Mouse (Mus musculus): ENCODE measurements around the gene Cfl2. TPM values are rescaled to one million over a fixed set of nuclear protein-coding genes. Genes with fewer than 3 reads are reported as not detected.
"Not testable (repeated sequence)": the region's sequence is repeated elsewhere in the genome, so short reads cannot be mapped to it uniquely, and the experiment has no call there.

Cfl2 gene
- polyA plus RNA-seq (2015; fragmentation: Nextera tagmentation; extraction: Ambion mirVana) = 178 and 182 TPM in 2 replicates

DNA sequence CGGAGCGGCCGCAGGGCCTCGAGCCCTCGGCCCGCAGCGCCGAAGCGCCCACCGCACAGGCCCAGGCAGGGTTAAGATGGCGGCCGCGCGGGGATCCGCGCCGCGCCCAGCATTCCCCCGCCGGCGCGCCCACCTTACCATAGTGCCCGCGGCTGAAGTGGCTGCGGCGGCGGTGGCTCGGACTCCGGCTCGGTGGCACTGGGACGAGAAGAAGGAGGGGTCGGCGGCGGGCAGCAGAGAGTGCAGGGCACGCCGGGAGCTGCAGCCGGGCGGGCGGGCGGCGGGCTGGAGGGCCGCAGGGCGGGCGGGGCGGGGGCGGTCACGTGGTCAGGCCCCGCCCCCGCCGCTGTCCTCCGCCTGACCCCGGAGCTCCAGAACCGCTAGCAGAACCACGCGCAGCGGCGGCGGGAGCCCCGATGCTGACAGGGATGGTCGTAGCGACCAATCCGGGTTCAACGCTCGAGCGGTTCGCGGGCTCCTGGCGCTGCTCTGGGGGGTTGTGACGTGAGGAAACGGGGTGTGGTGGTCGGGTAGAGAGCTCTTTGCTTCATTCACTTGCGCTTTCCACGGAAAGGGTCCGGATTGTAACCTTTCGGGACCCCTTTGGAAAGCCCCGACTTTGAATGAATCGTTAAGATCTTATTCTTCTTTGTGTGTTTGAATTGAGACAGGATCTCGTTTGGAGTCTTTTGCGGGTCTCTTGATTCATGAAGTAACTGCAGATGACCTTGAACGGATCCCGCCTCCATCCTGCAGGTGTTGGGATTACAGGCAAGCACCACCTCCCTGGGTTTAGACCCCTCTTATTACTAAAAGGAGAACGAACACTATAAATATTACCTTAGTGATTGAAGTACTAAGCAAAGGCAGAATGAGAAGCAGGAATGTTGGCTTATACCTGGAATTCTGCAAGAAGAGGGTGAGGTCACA, at the start of gene Cfl2:
Gene Cfl2 (minus strand): TSS at position 272 of the 930 bp plus-strand sequence.
- peak within 1 kb of the TSS; percentile 71 for H3K4me2 ChIP-seq
- peaks cover 15% of the 10 kb centered on the region for H3K36me3 ChIP-seq
- ATAC-seq (ENCODE audit: borderline replicate concordance, extremely low read depth, low FRiP score, low TSS enrichment) = peak; percentile 94
- WGBS = under 1% methylated on average over 41 of the region's 82 CpGs
- H3K4me3 ChIP-seq = peak within 1 kb of the TSS; percentile 84
- H3K4me1 ChIP-seq = peaks cover 17% of the 10 kb centered on the region
- peak within 1 kb of the TSS; percentile 99 for H3K9ac ChIP-seq
- H3K27me3 ChIP-seq = no peaks in the 10 kb centered on the region
- H3K27ac ChIP-seq = peak within 1 kb of the TSS; percentile 98
- no peaks in the 10 kb centered on the region for H3K9me3 ChIP-seq

DNA sequence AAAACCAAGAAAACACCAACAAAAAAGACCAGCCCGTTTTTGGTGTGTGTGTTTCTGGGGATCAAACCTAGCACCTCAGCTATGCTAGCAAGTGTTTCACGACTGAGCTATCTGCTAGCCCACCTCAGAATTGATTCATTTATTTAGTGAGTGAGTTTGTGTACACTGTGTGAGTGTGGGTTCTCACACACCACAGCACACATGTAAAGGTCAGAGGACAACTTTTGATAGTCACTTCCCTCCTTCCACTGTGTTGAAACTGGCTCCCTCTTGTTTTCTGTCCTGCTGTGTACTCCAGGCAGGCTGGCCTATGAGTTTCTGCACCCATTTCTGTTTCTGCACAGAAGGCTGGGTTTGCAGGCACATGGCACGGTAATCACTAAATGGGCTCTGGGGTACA, 47.7 kb upstream of the Cfl2 start:
- ATAC-seq (ENCODE audit: borderline replicate concordance, extremely low read depth, low FRiP score, low TSS enrichment) = no peak
- no peak overlapping the region for H3K27ac ChIP-seq
- H3K4me1 ChIP-seq = no peaks in the 10 kb centered on the region
- H3K27me3 ChIP-seq = no peaks in the 10 kb centered on the region
- no peak overlapping the region for H3K4me2 ChIP-seq
- no peaks in the 10 kb centered on the region for H3K9me3 ChIP-seq
- H3K4me3 ChIP-seq = no peak overlapping the region
- H3K36me3 ChIP-seq = peaks cover 42% of the 10 kb centered on the region
- H3K9ac ChIP-seq = no peak overlapping the region
- WGBS = 78% methylated on average over 3 of the region's 3 CpGs

DNA sequence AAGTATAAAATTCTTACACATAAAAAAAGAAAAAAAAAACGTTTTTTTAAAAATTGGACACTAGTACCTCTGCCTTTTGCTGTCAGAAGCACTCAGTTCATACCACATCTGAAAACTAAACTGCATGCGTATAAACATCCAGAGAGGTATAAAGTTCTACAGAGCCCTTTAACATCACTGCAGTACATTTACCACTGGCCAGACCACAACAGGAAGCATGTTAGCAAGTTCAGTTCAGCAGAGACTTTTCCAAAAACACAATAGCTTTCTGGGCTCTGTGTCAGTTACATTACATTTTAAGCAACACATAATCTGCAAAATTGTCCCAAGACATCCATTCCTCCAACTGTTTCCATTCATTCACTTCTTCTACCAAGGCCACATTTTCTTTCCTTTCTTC, 29.9 kb upstream of the Cfl2 start:
- H3K4me3 ChIP-seq; H3K9ac ChIP-seq; H3K4me1 ChIP-seq; H3K9me3 ChIP-seq; H3K4me2 ChIP-seq; H3K27ac ChIP-seq; H3K27me3 ChIP-seq; ATAC-seq (ENCODE audit: borderline replicate concordance, extremely low read depth, low FRiP score, low TSS enrichment): not testable (repeated sequence)
- 59% methylated on average over 2 of the region's 2 CpGs for WGBS
- peaks cover 18% of the 10 kb centered on the region for H3K36me3 ChIP-seq

DNA sequence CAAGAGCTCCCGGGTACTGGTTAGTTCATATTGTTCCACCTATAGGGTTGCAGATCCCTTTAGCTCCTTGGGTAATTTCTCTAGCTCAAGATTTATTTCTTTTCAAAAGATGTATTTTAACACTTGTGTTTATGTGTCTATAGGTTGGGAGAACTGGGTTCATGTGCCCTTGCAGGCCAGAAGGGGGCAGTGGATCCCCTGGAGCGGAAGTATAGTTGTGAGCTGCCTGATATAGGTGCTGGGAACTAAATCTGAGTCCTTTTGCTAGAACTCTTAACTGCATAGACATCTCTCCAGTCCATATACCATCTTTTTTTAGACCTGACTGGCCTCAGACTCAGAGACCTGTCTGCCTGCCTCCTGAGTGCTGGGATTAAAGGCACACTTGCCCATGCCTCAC, 27.7 kb upstream of the Cfl2 start:
- Histone ChIP-seq H3K27me3 (no peaks in the 10 kb centered on the region), H3K4me1 (no peaks in the 10 kb centered on the region), H3K9me3 (no peaks in the 10 kb centered on the region), H3K27ac (no peak overlapping the region), H3K4me2 (no peak overlapping the region), H3K4me3 (no peak overlapping the region), H3K9ac (no peak overlapping the region), H3K36me3 (peaks cover 3% of the 10 kb centered on the region; the same call in 1 of the 2 replicates)
- 94% methylated on average over 2 of the region's 2 CpGs for WGBS
- no peak for ATAC-seq (ENCODE audit: borderline replicate concordance, extremely low read depth, low FRiP score, low TSS enrichment)

DNA sequence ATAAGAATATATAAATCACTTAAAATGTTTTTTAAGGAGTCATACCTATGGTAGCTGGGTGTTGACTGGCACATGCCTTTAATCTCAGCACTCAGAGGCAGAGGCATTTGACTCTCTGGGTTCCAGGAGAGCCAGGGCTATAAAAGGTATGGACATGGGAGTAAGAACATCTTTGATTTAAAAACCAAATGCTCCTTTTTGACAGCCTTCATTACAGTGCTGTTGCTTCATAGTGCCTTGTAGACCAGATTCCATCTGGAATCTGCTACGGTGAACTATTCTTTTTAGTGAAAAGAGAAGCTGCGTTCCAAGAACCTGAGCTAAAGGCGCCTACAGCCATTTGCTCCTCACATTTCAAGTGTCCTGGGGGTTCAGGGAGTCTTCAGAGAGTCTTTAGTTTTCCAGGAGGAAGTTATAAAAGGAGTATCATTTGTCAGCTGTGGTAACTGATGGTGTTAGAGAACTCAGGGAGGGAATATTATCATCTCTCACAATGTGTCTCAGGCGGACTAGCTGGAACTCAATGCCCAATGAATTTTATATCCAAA, 25.0 kb upstream of the Cfl2 start:
- H3K27ac ChIP-seq = no peak overlapping the region
- no peaks in the 10 kb centered on the region for H3K4me1 ChIP-seq
- 73% methylated on average over 4 of the region's 4 CpGs for WGBS
- H3K4me2 ChIP-seq = no peak overlapping the region
- no peaks in the 10 kb centered on the region for H3K27me3 ChIP-seq
- no peaks in the 10 kb centered on the region for H3K9me3 ChIP-seq
- no peak overlapping the region for H3K4me3 ChIP-seq
- H3K9ac ChIP-seq = no peak overlapping the region
- ATAC-seq (ENCODE audit: borderline replicate concordance, extremely low read depth, low FRiP score, low TSS enrichment) = no peak
- H3K36me3 ChIP-seq = no peaks in the 10 kb centered on the region

DNA sequence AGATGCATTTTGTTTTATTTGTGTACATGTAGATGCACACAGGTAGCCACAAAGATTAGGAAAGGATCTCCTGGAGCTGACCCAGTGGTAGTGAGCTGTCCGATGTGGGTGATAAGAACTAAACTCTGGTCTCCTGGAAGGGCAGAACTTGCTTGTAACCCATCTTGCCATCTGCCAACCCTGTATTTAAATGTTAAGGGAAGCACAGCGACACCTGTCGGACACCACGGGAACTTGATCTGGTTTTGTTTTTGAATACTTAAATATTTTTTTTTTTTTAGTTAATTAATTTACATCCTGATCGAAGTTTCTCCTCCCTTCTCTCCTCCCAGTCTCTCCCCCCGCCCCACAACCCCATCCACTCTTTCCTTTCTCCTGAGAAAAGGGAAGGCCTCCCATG, 17.0 kb upstream of the Cfl2 start:
- H3K9me3 ChIP-seq = no peaks in the 10 kb centered on the region
- no peak overlapping the region for H3K4me3 ChIP-seq
- H3K27me3 ChIP-seq = no peaks in the 10 kb centered on the region
- no peak for ATAC-seq (ENCODE audit: borderline replicate concordance, extremely low read depth, low FRiP score, low TSS enrichment)
- H3K4me1 ChIP-seq = peaks cover 4% of the 10 kb centered on the region; the same call in 1 of the 2 replicates
- H3K9ac ChIP-seq = no peak overlapping the region
- 7% methylated on average over 5 of the region's 6 CpGs for WGBS
- H3K4me2 ChIP-seq = no peak overlapping the region
- no peaks in the 10 kb centered on the region for H3K36me3 ChIP-seq
- H3K27ac ChIP-seq = no peak overlapping the region

DNA sequence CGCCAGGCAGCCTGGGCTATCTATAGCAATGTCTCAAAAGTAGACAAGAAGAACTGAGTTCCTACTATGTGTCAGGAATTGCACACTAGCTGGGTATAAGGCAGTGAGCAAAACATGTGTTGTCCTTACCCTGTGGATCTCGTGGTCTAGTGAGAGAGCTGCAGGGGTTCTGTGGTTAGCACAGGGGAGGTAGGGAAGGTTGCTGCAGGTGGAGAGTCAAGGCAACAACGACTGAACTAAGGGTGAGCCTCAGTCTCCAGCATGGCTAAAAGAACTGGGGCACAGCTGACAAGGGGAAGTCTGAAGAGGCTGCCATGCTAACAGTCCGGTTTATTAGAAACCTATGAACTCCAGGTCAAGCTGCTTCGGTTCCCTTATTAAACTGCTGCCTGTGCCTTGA, 16.5 kb upstream of the Cfl2 start:
- no peaks in the 10 kb centered on the region for H3K9me3 ChIP-seq
- ATAC-seq (ENCODE audit: borderline replicate concordance, extremely low read depth, low FRiP score, low TSS enrichment) = no peak
- no peak overlapping the region for H3K27ac ChIP-seq
- no peak overlapping the region for H3K4me2 ChIP-seq
- H3K4me1 ChIP-seq = peaks cover 4% of the 10 kb centered on the region; the same call in 1 of the 2 replicates
- H3K9ac ChIP-seq = no peak overlapping the region
- H3K36me3 ChIP-seq = no peaks in the 10 kb centered on the region
- H3K4me3 ChIP-seq = no peak overlapping the region
- no peaks in the 10 kb centered on the region for H3K27me3 ChIP-seq
- WGBS = 75% methylated on average over 5 of the region's 5 CpGs

DNA sequence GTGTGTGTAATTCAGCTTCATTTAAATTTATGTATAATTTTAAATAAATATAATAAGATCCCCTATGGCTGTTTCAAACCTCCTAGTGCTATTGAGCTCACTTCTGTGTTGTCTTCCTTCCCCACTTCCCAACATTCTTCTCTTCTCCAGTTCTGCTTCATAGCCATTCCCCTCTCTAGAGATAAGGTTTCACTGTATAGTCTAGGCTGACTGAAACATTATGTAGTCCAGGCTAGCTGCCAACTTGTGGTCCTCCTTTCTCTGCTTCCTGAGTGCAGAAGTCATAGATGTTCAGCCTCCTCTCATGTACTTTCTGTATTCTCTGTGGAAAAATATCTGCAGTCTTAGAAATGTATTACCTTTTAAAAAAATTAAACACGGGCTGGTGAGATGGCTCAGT, 15.2 kb upstream of the Cfl2 start:
- WGBS = 79% methylated on average over 1 of the region's 1 CpGs
- H3K27ac ChIP-seq = no peak overlapping the region
- peaks cover 4% of the 10 kb centered on the region; the same call in 1 of the 2 replicates for H3K4me1 ChIP-seq
- no peak overlapping the region for H3K9ac ChIP-seq
- no peaks in the 10 kb centered on the region for H3K9me3 ChIP-seq
- no peak overlapping the region for H3K4me3 ChIP-seq
- no peaks in the 10 kb centered on the region for H3K36me3 ChIP-seq
- no peak overlapping the region for H3K4me2 ChIP-seq
- no peaks in the 10 kb centered on the region for H3K27me3 ChIP-seq
- no peak for ATAC-seq (ENCODE audit: borderline replicate concordance, extremely low read depth, low FRiP score, low TSS enrichment)

DNA sequence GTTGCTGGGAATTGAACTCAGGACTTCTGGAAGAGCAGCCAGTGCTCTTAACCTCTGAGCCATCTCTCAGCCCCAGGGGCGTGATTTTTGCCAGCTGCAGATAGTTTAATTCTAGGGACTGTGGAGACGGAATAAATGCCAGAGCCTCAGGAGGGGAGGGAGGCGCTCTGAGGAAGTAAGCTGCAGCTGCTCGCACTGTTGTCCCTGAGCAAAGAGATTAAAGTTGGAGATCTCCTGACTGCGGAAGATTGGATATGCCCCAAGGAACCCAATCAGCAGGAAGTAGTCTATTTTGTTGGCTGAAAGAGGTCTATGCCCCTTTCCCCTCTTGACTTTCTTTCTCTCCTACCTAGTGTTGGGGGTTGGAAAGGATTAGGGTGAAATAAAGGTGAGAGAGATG, 14.2 kb upstream of the Cfl2 start:
- 33% methylated on average over 5 of the region's 5 CpGs for WGBS
- Histone ChIP-seq H3K36me3 (no peaks in the 10 kb centered on the region), H3K4me3 (no peak overlapping the region), H3K4me2 (no peak overlapping the region), H3K9me3 (no peaks in the 10 kb centered on the region), H3K9ac (no peak overlapping the region), H3K27me3 (no peaks in the 10 kb centered on the region), H3K4me1 (peaks cover 4% of the 10 kb centered on the region; the same call in 1 of the 2 replicates), H3K27ac (no peak overlapping the region)
- ATAC-seq (ENCODE audit: borderline replicate concordance, extremely low read depth, low FRiP score, low TSS enrichment) = no peak

DNA sequence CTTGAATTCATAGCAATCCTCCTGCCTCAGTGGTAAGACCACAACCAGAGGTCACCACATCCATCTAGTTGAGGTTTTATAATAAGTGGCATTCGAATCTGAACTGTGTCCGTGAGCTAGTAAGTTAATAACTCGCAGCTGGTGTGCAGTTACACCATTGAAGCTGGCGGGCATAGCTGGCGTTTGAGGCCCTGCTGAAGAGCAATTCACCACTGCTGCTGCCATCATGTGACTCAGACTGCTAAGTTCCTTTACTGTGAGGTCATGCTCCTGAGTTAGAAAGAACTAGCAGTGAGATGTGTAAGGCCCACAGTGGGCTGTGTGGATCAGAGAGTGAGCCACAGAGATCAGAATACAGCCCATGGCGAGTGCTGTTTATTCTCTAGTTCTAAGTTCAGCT, 12.0 kb upstream of the Cfl2 start:
- peak; percentile 31; the same call in 1 of the 2 replicates for ATAC-seq (ENCODE audit: borderline replicate concordance, extremely low read depth, low FRiP score, low TSS enrichment)
- H3K4me1 ChIP-seq = peaks cover 4% of the 10 kb centered on the region; the same call in 1 of the 2 replicates

DNA sequence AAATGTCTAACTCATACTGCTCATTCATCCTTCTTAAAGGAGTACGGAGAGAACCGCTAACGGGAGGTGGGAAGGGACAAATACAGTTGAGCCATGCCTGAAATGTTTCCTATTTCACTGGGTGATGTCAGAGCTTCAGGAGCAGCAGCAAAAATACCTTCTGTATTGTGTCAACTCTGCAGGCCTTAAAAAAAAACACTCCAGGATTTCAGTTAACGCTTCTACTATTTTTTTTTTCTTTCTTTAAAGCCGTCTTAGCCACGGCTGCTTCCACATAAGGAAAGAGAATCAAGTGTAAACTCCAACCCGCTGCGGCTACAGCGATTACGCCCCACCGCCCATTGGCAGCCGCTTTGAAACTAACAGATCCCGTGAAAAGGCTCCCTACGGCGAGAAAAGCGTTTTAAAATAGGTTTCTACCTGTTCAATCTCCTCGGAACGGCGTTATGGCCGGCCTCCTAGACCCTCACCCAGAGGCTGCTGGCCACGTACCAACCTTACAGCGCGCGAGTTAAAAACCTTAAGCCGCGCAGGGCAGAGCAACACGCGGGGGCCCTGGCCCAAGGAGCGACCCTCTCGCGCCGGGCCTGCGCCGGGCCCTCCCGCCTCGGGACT, 579 bp downstream of the Cfl2 start:
- H3K9ac ChIP-seq = peak overlapping the region; percentile 99
- peak overlapping the region; percentile 71 for H3K4me2 ChIP-seq
- under 1% methylated on average over 36 of the region's 36 CpGs for WGBS
- peak overlapping the region; percentile 98 for H3K27ac ChIP-seq
- peak overlapping the region; percentile 84 for H3K4me3 ChIP-seq
- no peak; the same call in none of the 2 replicates for ATAC-seq (ENCODE audit: borderline replicate concordance, extremely low read depth, low FRiP score, low TSS enrichment)
- H3K9me3 ChIP-seq = no peaks in the 10 kb centered on the region
- H3K36me3 ChIP-seq = peaks cover 22% of the 10 kb centered on the region
- H3K4me1 ChIP-seq = peaks cover 17% of the 10 kb centered on the region
- H3K27me3 ChIP-seq = no peaks in the 10 kb centered on the region

More for the DNA sequence above, 12.0 kb upstream of the Cfl2 start:
- H3K36me3 ChIP-seq = no peaks in the 10 kb centered on the region
- no peak overlapping the region for H3K4me2 ChIP-seq
- H3K9me3 ChIP-seq = no peaks in the 10 kb centered on the region
- H3K27me3 ChIP-seq = no peaks in the 10 kb centered on the region
- no peak overlapping the region for H3K4me3 ChIP-seq
- H3K9ac ChIP-seq = no peak overlapping the region
- no peak overlapping the region for H3K27ac ChIP-seq
- 63% methylated on average over 6 of the region's 6 CpGs for WGBS

DNA sequence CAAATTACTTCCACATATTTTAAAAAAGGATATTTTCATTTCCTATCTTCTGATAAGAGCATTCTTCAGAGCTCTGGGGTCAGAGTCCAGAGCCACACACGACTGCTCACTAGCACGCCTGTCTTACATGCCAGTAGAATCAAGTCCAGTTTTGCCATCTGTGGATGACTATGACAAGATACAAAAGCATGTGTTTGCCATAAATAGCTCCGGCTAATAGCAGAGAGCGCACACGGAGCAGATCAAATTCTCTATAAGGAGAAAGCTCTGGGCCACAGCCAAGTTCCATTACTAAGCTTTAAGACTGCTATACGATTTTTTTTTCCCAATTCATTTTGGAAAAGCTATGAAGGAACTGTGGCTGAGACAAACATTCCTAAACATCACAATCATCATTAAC, 3.1 kb downstream of the Cfl2 start:
- peaks cover 17% of the 10 kb centered on the region for H3K4me1 ChIP-seq
- peaks cover 25% of the 10 kb centered on the region for H3K36me3 ChIP-seq
- no peak overlapping the region for H3K4me3 ChIP-seq
- 43% methylated on average over 6 of the region's 6 CpGs for WGBS
- H3K9ac ChIP-seq = no peak overlapping the region
- H3K9me3 ChIP-seq = no peaks in the 10 kb centered on the region
- ATAC-seq (ENCODE audit: borderline replicate concordance, extremely low read depth, low FRiP score, low TSS enrichment) = no peak
- H3K4me2 ChIP-seq = no peak overlapping the region
- H3K27ac ChIP-seq = no peak overlapping the region
- H3K27me3 ChIP-seq = no peaks in the 10 kb centered on the region

Measured in lung, embryonic 15.5 days (tissue).